Mouse (Mus musculus): ENCODE results near the gene Agtpbp1.

GRCm38 (mm10) chr13:59477451-59477850 lies 107.6 kb downstream of the Agtpbp1 start:
- TF ChIP-seq CTCF (IDR thresholded peaks at IDR 0.05; ENCODE audit: low read depth, low read length) (no peak), GATA1 (IDR thresholded peaks at IDR 0.05; ENCODE audit: borderline replicate concordance, low read length) (no peak), TAL1 (conservative IDR thresholded peaks at IDR 0.05; ENCODE audit: low read depth, low read length) (no peak), GATA2 (IDR thresholded peaks at IDR 0.05; ENCODE audit: borderline replicate concordance, low read depth, low read length) (no peak)

Measured in G1E (cell line).